Mouse (Mus musculus) kidney, postnatal 0 days (tissue): ENCODE data around the gene Sirt4. TPM values are rescaled to one million over a fixed set of nuclear protein-coding genes. Genes with fewer than 3 reads are reported as not detected.
A peak's percentile ranks its signal among the peaks of the same experiment; 100 is the strongest.

ENCODE experiments used
- ATAC-seq: fragments of 200-750 bp; cut with Nextera tagmentation; replicated peaks from 2 replicates; pipeline ENCODE4 v1.8.0; 2017; ENCODE audit warnings: low read depth, moderate number of reproducible peaks, moderate TSS enrichment, moderate library complexity; ENCODE audit not compliant: low FRiP score
- DNase-seq: peaks from one replicate; pipeline ENCODE4 v3.0.0-alpha.2; 2016; ENCODE audit warnings: low spot score
- H3K27ac ChIP-seq: fragments of 300-500 bp; sonication (generic); 2 replicates; pipeline ENCODE4 v1.5.1; 2014; ENCODE audit warnings: mild to moderate bottlenecking
- H3K27me3 ChIP-seq: fragments of 300-500 bp; sonication (generic); 2 replicates; pipeline ENCODE4 v1.6.1; 2014; ENCODE audit warnings: low read length, mixed read lengths; ENCODE audit not compliant: insufficient read depth
- H3K36me3 ChIP-seq: fragments of 300-500 bp; sonication (generic); 2 replicates; pipeline ENCODE4 v1.6.1; 2014; ENCODE audit warnings: low read length, mixed read lengths; ENCODE audit not compliant: insufficient read depth
- H3K4me1 ChIP-seq: fragments of 300-500 bp; sonication (generic); replicated peaks from 2 replicates; pipeline ENCODE4 v1.6.1; 2014; ENCODE audit warnings: antibody characterized with exemption, low read length, mixed read lengths; ENCODE audit not compliant: insufficient read depth
- H3K4me2 ChIP-seq: fragments of 300-500 bp; sonication (generic); 2 replicates; pipeline ENCODE4 v1.6.1; 2014; ENCODE audit warnings: mild to moderate bottlenecking, low read length, moderate library complexity, mixed read lengths
- H3K4me3 ChIP-seq: fragments of 300-500 bp; sonication (generic); replicated peaks from 2 replicates; pipeline ENCODE4 v1.5.1; 2014; ENCODE audit warnings: low read depth, low read length
- H3K9ac ChIP-seq: fragments of 300-500 bp; sonication (generic); 2 replicates; pipeline ENCODE4 v1.6.1; 2014; ENCODE audit warnings: low read depth, low read length
- H3K9me3 ChIP-seq: fragments of 300-500 bp; sonication (generic); replicated peaks from 2 replicates; pipeline ENCODE4 v1.6.1; 2016; ENCODE audit warnings: low read length, inconsistent platforms, mixed read lengths
- CTCF ChIP-seq: IDR thresholded peaks from 2 replicates; pipeline ENCODE4 v1.5.1; 2016; ENCODE audit warnings: antibody characterized with exemption, low read depth, mild to moderate bottlenecking, moderate library complexity
- WGBS: fragments of 180-500 bp; shearing (Covaris S2); extraction: QIAGEN DNeasy Blood & Tissue Kit; methylation state at CpG from one replicate; pipeline ENCODE4 v1.1.7; 2014; 5-methylcytosine and 5-hydroxymethylcytosine counted together
- polyA plus RNA-seq: library from polyadenylated mRNA; unstranded; fragments of >200 nt; fragmentation: Nextera tagmentation; extraction: Ambion mirVana; gene quantifications from 2 replicates; pipeline ENCODE4 v1.2.1, GENCODE M21; 2015

The Sirt4 gene
- polyA plus RNA-seq, 1 experiment from 2014 or later: 19.6 TPM

GRCm38 (mm10) chr5:115512375-115512774 lies 27.9 kb upstream of the Sirt4 start:
- 89% methylated on average over 7 of the region's 7 CpGs for WGBS
- H3K4me1 ChIP-seq: peaks cover 39% of the 10 kb centered on the region

GRCm38 (mm10) chr5:115509790-115510689 lies 25.5 kb upstream of the Sirt4 start:
- ATAC-seq (no peak), DNase-seq (no peak)
- Histone ChIP-seq H3K4me3 (peak overlapping the region; percentile 93; the same call in 1 of the 2 replicates), H3K9ac (peak overlapping the region; percentile 31), H3K4me2 (peak overlapping the region; percentile 88), H3K27ac (peak overlapping the region; percentile 78), H3K4me1 (peaks cover 37% of the 10 kb centered on the region), H3K27me3 (no peaks in the 10 kb centered on the region), H3K9me3 (no peaks in the 10 kb centered on the region), H3K36me3 (no peaks in the 10 kb centered on the region)
- WGBS: 65% methylated on average over 15 of the region's 15 CpGs
- no peak for TF ChIP-seq CTCF

More at GRCm38 (mm10) chr5:115512375-115512774, 27.9 kb upstream of the Sirt4 start:
- no peak for ATAC-seq
- no peak overlapping the region for H3K27ac ChIP-seq
- TF ChIP-seq CTCF: no peak
- H3K36me3 ChIP-seq: 0 out of 2 replicates have a peak, but pooled peaks cover 4% of the 10 kb centered on the region
- no peak for DNase-seq
- no peaks in the 10 kb centered on the region for H3K27me3 ChIP-seq
- no peaks in the 10 kb centered on the region for H3K9me3 ChIP-seq
- H3K4me3 ChIP-seq: no peak overlapping the region
- H3K4me2 ChIP-seq: no peak overlapping the region
- no peak overlapping the region for H3K9ac ChIP-seq

- WGBS: 6% methylated on average over 15 of the region's 15 CpGs
- Histone ChIP-seq H3K4me1 (peaks cover 31% of the 10 kb centered on the region), H3K27ac (peak overlapping the region; percentile 78), H3K36me3 (no peaks in the 10 kb centered on the region), H3K9ac (peak overlapping the region; percentile 13; the same call in 1 of the 2 replicates), H3K4me2 (peak overlapping the region; percentile 88), H3K27me3 (no peaks in the 10 kb centered on the region), H3K9me3 (no peaks in the 10 kb centered on the region), H3K4me3 (peak overlapping the region; percentile 93)
- DNase-seq (peak; percentile 83), ATAC-seq (no peak)
- no peak for TF ChIP-seq CTCF
Measured at GRCm38 (mm10) chr5:115509321-115509761, 24.8 kb upstream of the Sirt4 start.

GRCm38 (mm10) chr5:115508859-115509147 lies 24.3 kb upstream of the Sirt4 start:
- peak overlapping the region; percentile 78 for H3K27ac ChIP-seq
- H3K9me3 ChIP-seq: no peaks in the 10 kb centered on the region
- peak overlapping the region; percentile 96; the same call in 1 of the 2 replicates for H3K9ac ChIP-seq
- peak; percentile 92 for DNase-seq
- ATAC-seq: peak; percentile 92
- H3K27me3 ChIP-seq: no peaks in the 10 kb centered on the region
- no peak for TF ChIP-seq CTCF
- peak overlapping the region; percentile 88 for H3K4me2 ChIP-seq
- peak overlapping the region; percentile 93 for H3K4me3 ChIP-seq
- 1% methylated on average over 10 of the region's 10 CpGs for WGBS
- H3K36me3 ChIP-seq: no peaks in the 10 kb centered on the region
- H3K4me1 ChIP-seq: peaks cover 30% of the 10 kb centered on the region

GRCm38 (mm10) chr5:115507981-115508858 lies 23.7 kb upstream of the Sirt4 start:
- H3K27ac ChIP-seq: peak overlapping the region; percentile 78
- no peak for ATAC-seq

More at GRCm38 (mm10) chr5:115507981-115508858, 23.7 kb upstream of the Sirt4 start:
- 0 out of 2 replicates have a peak, but pooled peaks have one; percentile 7 for TF ChIP-seq CTCF
- Histone ChIP-seq H3K4me2 (peak overlapping the region; percentile 88), H3K9me3 (no peaks in the 10 kb centered on the region), H3K4me1 (peaks cover 30% of the 10 kb centered on the region), H3K36me3 (no peaks in the 10 kb centered on the region), H3K4me3 (peak overlapping the region; percentile 93), H3K27me3 (no peaks in the 10 kb centered on the region), H3K9ac (peak overlapping the region; percentile 96)
- 27% methylated on average over 18 of the region's 18 CpGs for WGBS
- DNase-seq: no peak
